Mouse (Mus musculus) liver, embryonic 14 days (tissue): ENCODE measurements around the gene Olfr1013. TPM values are rescaled to one million over a fixed set of nuclear protein-coding genes. Genes with fewer than 3 reads are reported as not detected.

Experiments
- polyA plus RNA-seq: library from polyadenylated mRNA; depleted of rRNA; stranded (reverse); fragments of >200 nt; gene quantifications from 2 replicates; pipeline ENCODE4 v1.2.3, GENCODE M21; 2012; rRNA removed

The Olfr1013 gene
- not detected in 2 replicates for polyA plus RNA-seq

GRCm38 (mm10) chr2:85766798-85767197 is at the start of gene Olfr1013:
TSS of gene Olfr1013 (plus strand) at chr2:85767098.

GRCm38 (mm10) chr2:85762666-85763065 is 4.2 kb upstream of the Olfr1013 start, which contains the start of gene Olfr1012:
TSS of gene Olfr1012 (minus strand) at chr2:85762766.

GRCm38 (mm10) chr2:85772413-85772812 is 5.5 kb downstream of the Olfr1013 start, which contains the start of gene Olfr1014:
TSS of gene Olfr1014 (plus strand) at chr2:85772713.

GRCm38 (mm10) chr2:85781717-85782116 is 14.8 kb downstream of the Olfr1013 start, which contains the start of gene Olfr1015:
TSS of gene Olfr1015 (plus strand) at chr2:85782017.

GRCm38 (mm10) chr2:85802444-85802843 is 35.5 kb downstream of the Olfr1013 start, which contains the start of gene Olfr1016:
TSS of gene Olfr1016 (minus strand) at chr2:85802544.

GRCm38 (mm10) chr2:85818179-85818578 is 51.3 kb downstream of the Olfr1013 start, which contains the start of gene Olfr1018:
TSS of gene Olfr1018 (plus strand) at chr2:85818479.

Other genes with a start within 250 kb of the Olfr1013 start
- not detected in 2 replicates for gene 4833423E24Rik, start 248.1 kb upstream of the Olfr1013 start, polyA plus RNA-seq
- gene Olfr996, start 187.9 kb upstream of the Olfr1013 start, polyA plus RNA-seq: not detected in 2 replicates
- gene Olfr998, start 178.2 kb upstream of the Olfr1013 start, polyA plus RNA-seq: not detected in 2 replicates
- not detected in 2 replicates for gene Olfr1000, start 155.2 kb upstream of the Olfr1013 start, polyA plus RNA-seq
- gene Olfr1002, start 116.4 kb upstream of the Olfr1013 start, polyA plus RNA-seq: not detected in 2 replicates
- gene Olfr154, start 102.6 kb upstream of the Olfr1013 start, polyA plus RNA-seq: not detected in 2 replicates
- not detected in 2 replicates for gene Olfr1006, start 88.3 kb upstream of the Olfr1013 start, polyA plus RNA-seq
- not detected in 2 replicates for gene Olfr1008, start 77.7 kb upstream of the Olfr1013 start, polyA plus RNA-seq
- not detected in 2 replicates for gene Olfr1009, start 51.7 kb upstream of the Olfr1013 start, polyA plus RNA-seq
- gene Olfr1012, start 4.3 kb upstream of the Olfr1013 start, polyA plus RNA-seq: not detected in 2 replicates
- gene Olfr1014, start 5.6 kb downstream of the Olfr1013 start, polyA plus RNA-seq: not detected in 2 replicates
- gene Olfr1015, start 14.9 kb downstream of the Olfr1013 start, polyA plus RNA-seq: not detected in 2 replicates
- gene Olfr1016, start 35.4 kb downstream of the Olfr1013 start, polyA plus RNA-seq: not detected in 2 replicates
- gene Olfr1018, start 51.4 kb downstream of the Olfr1013 start, polyA plus RNA-seq: not detected in 2 replicates
- not detected in 2 replicates for gene Olfr1019, start 78.4 kb downstream of the Olfr1013 start, polyA plus RNA-seq
- not detected in 2 replicates for gene Olfr1020, start 79.9 kb downstream of the Olfr1013 start, polyA plus RNA-seq
- gene Olfr1022, start 101.5 kb downstream of the Olfr1013 start, polyA plus RNA-seq: not detected in 2 replicates
- not detected in 2 replicates for gene Olfr1023, start 118.5 kb downstream of the Olfr1013 start, polyA plus RNA-seq
- gene Olfr1024, start 138.0 kb downstream of the Olfr1013 start, polyA plus RNA-seq: not detected in 2 replicates
- gene Olfr1025-ps1, start 148.1 kb downstream of the Olfr1013 start, polyA plus RNA-seq: not detected in 2 replicates
- gene Olfr1026, start 154.5 kb downstream of the Olfr1013 start, polyA plus RNA-seq: not detected in 2 replicates
- gene Olfr1028, start 183.3 kb downstream of the Olfr1013 start, polyA plus RNA-seq: under 0.01 TPM in 1 of 2 replicates, not detected in the other
- gene Olfr1029, start 206.8 kb downstream of the Olfr1013 start, polyA plus RNA-seq: not detected in 2 replicates
- gene Olfr1030, start 212.2 kb downstream of the Olfr1013 start, polyA plus RNA-seq: not detected in 2 replicates
- gene Olfr1031, start 223.2 kb downstream of the Olfr1013 start, polyA plus RNA-seq: not detected in 2 replicates
- gene Olfr1032, start 238.4 kb downstream of the Olfr1013 start, polyA plus RNA-seq: not detected in 2 replicates